Mouse (Mus musculus) common myeloid progenitor, adult 5-6 weeks (primary cell): ENCODE measurements around the gene 4932438A13Rik. TPM values are rescaled to one million over a fixed set of nuclear protein-coding genes. Genes with fewer than 3 reads are reported as not detected.

ENCODE experiments used
- ATAC-seq: replicated peaks from 2 replicates; pipeline ENCODE4 v1.8.0; 2016; ENCODE audit warnings: low read depth, mild to moderate bottlenecking, moderate TSS enrichment, inconsistent platforms; ENCODE audit not compliant: poor library complexity, severe bottlenecking
- total RNA-seq: library from RNA; stranded (forward); fragments of 200-1000, 187-1606 nt; gene quantifications from 2 replicates; pipeline ENCODE4 v1.2.3, GENCODE M21; 2017

Gene 4932438A13Rik
- 65.4 and 67.3 TPM in 2 replicates for total RNA-seq

- ATAC-seq = peak; percentile 97
Measured at GRCm38 (mm10) chr3:36862721-36863275, at the start of gene 4932438A13Rik. Gene 4932438A13Rik (plus strand): TSS chr3:36863104.

GRCm38 (mm10) chr3:36816633-36817032 lies 46.3 kb upstream of the 4932438A13Rik start:
- ATAC-seq = no peak

DNA sequence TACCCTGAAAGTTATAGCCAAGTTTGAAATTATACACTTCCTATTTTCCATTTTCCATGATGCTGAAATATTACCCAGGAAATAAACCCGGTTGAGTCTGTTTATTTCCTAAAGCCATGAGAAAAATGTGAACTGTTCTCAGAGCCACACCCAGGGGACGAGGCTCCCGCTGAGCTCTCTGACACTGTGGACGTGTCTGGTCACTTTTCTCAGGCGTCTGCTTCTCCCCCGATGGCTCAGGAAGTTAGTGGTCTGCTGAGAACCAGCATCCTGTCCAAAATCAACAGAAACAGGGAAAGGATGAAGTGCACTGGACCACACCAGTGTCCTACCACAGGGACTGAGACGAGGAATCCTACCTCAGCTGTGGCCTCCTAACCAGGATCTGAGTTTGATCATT lies 43.5 kb upstream of the 4932438A13Rik start:
- ATAC-seq = no peak

DNA sequence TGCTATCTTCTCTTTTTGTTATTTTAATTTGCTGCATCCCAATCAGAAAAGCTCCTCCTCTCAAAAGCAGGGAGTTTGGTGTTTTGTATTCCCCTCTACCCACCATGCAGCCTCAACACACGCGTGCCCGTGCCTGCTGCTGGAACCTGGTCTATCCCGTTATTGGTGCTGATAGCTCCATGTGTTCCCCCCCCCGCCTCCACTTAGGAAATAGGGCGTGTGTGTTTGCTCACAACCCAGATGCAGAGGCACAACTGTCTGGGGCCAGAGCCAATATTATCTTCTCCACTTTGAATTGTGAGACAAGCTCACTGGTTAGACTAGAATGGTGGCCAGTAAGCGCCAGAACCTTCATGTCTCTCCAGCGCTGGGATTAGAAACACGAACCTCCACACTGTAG lies 41.9 kb upstream of the 4932438A13Rik start:
- ATAC-seq = no peak

DNA sequence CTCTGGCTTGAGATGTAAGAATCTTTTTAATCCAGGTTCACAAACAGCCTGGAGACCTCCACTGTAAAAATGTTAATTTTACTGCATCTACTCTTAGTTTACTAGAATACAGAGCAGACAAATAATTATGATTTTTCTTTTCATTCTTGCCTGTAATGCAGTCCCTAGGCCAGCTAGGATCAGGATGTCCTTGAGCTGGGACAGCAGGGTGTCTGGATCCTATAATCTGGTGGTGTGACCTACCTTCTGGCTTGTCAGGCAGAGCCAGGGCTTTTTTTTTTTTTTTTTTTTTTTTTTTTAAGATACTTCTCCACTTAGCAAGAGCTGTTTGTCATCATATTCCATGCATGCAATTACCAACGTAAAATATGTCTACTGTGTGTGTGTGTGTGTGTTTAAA lies 37.8 kb upstream of the 4932438A13Rik start:
- no peak for ATAC-seq

GRCm38 (mm10) chr3:36825554-36825953 lies 37.4 kb upstream of the 4932438A13Rik start:
- ATAC-seq = no peak

DNA sequence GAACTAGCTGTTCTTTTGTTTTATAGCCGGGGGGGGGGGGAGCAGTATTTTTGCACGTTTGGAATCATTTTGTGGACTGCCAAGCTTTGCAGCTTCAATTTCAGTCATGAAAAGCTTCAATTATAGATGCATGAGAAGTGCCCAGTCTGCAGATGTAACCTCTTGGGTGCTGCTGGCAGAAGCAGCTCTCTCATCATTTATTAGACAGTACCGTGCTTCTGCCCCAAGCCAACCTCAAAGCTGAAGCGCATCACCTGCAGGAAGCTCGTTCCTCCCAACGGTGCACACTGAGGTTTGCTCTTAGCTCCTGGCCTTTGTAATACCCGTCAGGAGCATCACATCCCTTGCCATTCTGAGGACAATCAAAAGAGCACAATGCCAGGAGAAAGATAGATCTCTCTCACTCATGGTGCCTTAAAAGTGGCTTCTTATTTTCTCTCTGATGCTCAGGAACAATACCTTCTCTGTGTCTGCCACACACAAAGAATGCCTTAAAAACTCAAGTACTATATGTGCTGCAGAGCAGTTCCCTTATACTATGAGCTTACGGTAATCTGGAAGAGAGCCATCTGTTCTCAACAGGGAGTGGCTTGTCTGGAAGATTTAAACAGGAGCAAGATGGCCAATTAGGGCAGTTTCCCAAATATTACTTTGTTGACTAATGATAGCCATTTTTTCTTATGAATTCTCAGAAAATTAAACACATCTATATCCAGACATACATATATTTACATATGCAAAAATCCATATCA lies 35.5 kb upstream of the 4932438A13Rik start:
- no peak for ATAC-seq

DNA sequence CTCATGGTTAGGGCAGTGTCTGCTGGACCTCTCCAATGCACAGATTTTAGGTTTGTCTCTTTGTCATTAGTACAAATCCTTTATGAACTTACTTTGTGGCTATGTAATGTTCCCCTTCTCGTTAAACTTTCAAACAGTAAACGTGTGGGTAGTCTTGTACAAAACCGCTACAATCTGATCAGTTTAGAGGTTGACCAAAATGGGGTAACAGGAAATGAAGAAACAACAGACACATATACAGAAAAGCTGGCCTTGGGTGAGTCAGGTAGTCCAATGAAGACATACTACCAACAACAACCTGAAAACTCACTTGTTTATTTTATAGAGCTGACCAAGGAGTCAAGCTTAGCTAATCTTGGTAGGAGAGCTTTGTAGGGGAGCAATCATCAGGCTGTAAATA lies 32.7 kb upstream of the 4932438A13Rik start:
- ATAC-seq = no peak

- no peak for ATAC-seq
Measured at GRCm38 (mm10) chr3:36834426-36834825, 28.5 kb upstream of the 4932438A13Rik start.

DNA sequence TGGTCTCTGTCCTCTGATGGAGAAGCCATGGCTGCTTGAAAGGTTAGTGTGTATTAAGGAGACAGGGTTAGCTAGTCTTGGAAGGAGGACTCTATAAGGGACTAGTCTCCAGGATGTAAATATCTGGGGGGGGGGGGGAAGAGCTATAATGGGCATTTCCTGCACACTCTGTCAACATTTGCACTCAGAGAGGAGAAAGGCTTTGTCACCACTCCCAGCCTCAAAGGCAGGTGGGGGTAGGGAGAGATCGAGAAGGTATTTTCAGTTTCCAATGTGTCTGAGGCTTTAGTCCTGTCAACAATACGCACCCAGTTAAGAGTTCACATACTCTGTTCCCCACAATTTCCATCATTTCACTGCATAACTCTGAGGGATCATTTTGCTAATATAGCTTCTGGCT lies 28.1 kb upstream of the 4932438A13Rik start:
- ATAC-seq = no peak

DNA sequence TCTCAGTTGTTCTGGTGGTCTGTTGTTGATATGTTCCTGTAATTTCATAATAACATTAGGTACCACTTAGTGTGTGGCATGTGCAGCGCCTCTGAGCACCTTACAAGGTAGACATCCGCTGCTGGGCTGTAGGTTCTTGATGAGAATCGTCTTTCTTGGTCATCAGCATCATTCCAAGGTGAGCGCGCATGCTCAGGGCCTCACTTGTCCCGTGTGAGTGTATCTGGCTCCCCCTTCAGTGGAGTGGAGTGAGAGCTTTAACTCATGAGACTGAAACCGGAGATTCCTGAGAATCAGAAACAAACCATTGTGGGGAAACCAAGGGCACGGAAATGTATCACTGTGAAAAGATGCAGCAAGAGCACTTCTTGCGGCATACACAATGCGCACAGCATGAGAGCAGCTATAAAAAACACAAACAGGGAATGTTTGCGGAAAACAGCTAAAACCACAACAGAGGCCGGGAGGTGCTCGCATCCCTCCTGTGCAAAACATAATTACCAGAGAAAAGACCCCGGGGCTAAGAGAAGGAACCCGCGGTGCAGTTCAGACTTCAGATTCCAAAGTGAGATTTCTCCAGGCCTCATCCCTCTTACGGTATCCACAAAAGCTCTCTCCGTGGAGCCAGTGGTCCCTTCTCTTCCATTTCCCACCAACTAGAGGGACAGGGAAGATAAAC lies 27.2 kb upstream of the 4932438A13Rik start:
- ATAC-seq = no peak

DNA sequence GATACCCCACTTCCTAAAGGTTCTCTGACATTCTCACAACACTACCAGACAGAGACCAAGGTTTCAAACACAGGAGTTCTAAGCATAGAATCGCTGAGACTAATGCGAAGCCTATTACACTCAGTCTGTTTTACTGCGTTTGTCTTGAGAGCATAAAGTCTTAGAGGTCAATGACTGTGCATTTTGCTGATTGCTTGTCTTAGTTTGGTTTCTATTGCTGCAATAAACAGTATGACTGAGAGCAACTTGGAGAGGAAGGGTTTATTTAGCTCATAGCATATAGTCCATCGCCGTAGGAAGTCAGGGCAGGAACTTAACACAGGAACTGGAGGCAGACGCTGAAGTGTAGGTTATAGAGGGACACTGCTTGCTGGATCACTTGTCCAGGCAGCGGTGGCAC lies 26.1 kb upstream of the 4932438A13Rik start:
- no peak for ATAC-seq

GRCm38 (mm10) chr3:36840650-36841555 lies 22.0 kb upstream of the 4932438A13Rik start:
- peak; percentile 98 for ATAC-seq

GRCm38 (mm10) chr3:36853733-36854440 lies 9.0 kb upstream of the 4932438A13Rik start:
- ATAC-seq = peak; percentile 96

DNA sequence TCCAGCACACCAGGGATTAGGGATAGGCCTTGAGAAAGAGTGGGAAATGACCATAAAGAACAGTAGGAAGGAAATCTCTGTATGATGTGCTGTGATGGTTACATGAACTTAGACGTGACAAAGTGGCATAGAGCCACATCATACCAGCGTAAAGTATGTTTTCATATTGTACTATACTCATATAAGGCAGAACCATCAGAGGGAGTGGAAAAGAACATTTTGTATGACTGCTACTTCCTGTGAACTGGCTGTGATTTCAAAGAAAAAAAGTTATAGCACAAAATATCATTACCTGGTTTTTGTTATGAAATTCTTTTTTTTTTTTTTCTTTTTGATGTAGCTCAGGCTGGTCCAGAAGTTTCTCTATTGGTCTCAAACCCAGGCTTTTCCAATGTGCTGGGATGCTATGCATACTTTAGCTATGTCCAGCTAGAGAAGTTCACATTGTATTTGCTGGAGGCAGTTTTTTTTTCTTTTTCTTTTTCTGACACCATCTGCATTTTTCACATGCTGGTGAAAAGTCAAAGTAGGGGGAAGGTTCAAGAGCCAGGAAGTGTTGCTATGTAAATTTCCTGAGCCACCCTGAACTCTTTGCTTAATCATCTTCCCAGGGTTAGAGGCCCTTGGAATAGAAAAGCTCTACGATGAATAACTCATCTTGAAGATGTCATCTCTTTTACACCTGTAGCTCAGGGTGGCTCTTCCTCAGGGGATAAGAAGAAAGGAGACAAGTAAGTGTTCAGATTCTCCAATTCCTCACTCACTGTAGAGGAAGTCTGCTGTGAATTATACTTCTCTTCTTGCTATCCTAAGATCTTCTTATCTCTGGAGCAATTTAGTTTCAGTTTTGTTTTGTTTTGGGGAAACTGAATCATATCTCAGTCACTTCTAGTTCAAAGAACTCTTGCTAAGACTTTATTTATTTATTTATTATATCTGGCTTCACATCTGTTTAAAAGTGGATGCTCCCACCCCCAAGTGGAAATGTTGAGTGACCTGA lies 1.2 kb upstream of the 4932438A13Rik start:
- ATAC-seq = 0 out of 2 replicates have a peak, but pooled peaks have one; percentile 24

- no peak for ATAC-seq
Measured at GRCm38 (mm10) chr3:36863427-36863826, 523 bp downstream of the 4932438A13Rik start.

DNA sequence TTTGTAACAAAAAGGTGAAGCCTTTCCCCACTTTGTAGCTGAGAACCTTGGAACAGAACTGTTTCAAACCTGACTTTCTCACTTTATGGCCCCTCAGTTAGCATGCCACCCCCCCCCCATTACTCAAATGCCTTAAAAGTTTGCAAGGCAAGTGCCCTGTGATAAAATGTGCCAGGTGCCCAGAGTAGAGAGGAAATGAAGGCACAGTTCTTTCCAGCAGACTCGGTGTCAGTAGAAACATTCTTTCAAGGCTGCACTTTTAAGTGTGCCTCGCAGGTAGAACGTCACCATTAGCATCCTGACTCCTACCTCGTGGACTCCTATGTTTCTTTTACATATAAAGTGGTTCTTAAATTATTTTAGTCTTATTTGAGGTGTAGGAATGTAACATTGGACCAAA lies 977 bp downstream of the 4932438A13Rik start:
- no peak for ATAC-seq

DNA sequence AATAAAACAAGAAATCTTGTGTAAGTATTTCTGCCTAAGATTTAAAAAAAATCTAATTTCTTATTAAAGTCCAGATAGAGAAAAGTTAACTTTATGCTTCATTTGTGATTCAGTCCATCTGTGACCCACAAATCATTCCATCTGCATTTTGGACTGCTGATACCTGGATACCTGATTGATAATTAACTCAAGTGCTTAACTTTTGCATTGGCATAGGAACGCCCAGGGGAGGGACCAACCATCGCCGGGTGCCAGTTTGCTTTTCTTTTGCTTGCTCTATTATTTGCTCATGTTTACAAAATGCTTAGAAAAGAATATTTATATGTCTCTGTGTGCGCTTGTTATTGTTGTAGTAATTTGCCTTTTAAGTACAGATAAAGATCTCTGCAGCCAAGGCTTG lies 1.6 kb downstream of the 4932438A13Rik start:
- ATAC-seq = no peak
